Mouse (Mus musculus) CH12.LX (cell line): ENCODE data around the gene Pfdn6. TPM values are rescaled to one million over a fixed set of nuclear protein-coding genes. Genes with fewer than 3 reads are reported as not detected.
"Not testable (repeated sequence)": the region's sequence is repeated elsewhere in the genome, so short reads cannot be mapped to it uniquely, and the experiment has no call there.

Experiments
- DNase-seq: peaks from one replicate; pipeline ENCODE4 v3.0.0-alpha.2; 2013; ENCODE audit errors: extremely low read depth
- H3K27ac ChIP-seq: 2 replicates; pipeline ENCODE4 v1.5.1; 2012; ENCODE audit warnings: low read depth, mild to moderate bottlenecking, control low read depth, moderate library complexity; ENCODE audit not compliant: insufficient read depth
- H3K27me3 ChIP-seq: replicated peaks from 2 replicates; pipeline ENCODE3; 2012; ENCODE audit warnings: inconsistent platforms
- H3K36me3 ChIP-seq, 2 experiments: replicated peaks in 1 of 2; 2 replicates each; pipeline versions ENCODE3 to v1.6.1; 2012; ENCODE audit warnings: inconsistent platforms in 1 of 2, low read length in 1 of 2, mild to moderate bottlenecking in 1 of 2, mixed read lengths in 1 of 2, moderate library complexity in 1 of 2; ENCODE audit not compliant: control insufficient read depth in 1 of 2, insufficient read depth in 1 of 2
- H3K4me1 ChIP-seq, 2 experiments: 2 replicates each; pipeline ENCODE4 v1.6.1; 2012; ENCODE audit warnings: inconsistent platforms in 1 of 2, moderate library complexity in 1 of 2; ENCODE audit not compliant: insufficient read depth in 2 of 2, control insufficient read depth in 1 of 2
- H3K4me2 ChIP-seq: 2 replicates; pipeline ENCODE4 v1.6.1; 2012; ENCODE audit warnings: low read depth, mild to moderate bottlenecking, control low read depth; ENCODE audit not compliant: poor library complexity, insufficient read depth, severe bottlenecking
- H3K4me3 ChIP-seq, 3 experiments: fragments of 150-350 bp in 1 of 3; sonication (generic) in 1 of 3; replicated peaks in 1 of 3; 2 replicates each; pipeline versions ENCODE3 to v1.5.1; 2011 to 2012; ENCODE audit warnings: low read depth in 2 of 3, low read length in 2 of 3, mild to moderate bottlenecking in 2 of 3, moderate library complexity in 2 of 3, control low read depth in 1 of 3, improper control_type of control experiment in 1 of 3, inconsistent platforms in 1 of 3, mixed read lengths in 1 of 3; ENCODE audit not compliant: poor library complexity in 1 of 3
- H3K79me2 ChIP-seq: replicated peaks from 2 replicates; pipeline ENCODE4 v1.6.1; 2012; ENCODE audit warnings: mild to moderate bottlenecking, moderate library complexity; ENCODE audit not compliant: control insufficient read depth, poor library complexity, insufficient read depth, severe bottlenecking; ENCODE audit errors: extremely low read depth
- H3K9ac ChIP-seq: 2 replicates; pipeline ENCODE4 v1.6.1; 2012; ENCODE audit warnings: low read depth, mild to moderate bottlenecking, control low read depth, moderate library complexity; ENCODE audit not compliant: insufficient read depth
- H3K9me3 ChIP-seq: replicated peaks from 2 replicates; pipeline ENCODE3; 2012; ENCODE audit warnings: low read length, inconsistent platforms, mixed read lengths
- BHLHE40 ChIP-seq: IDR thresholded peaks from 2 replicates; pipeline ENCODE4 v1.6.1; 2011; ENCODE audit warnings: mild to moderate bottlenecking, low read depth, low read length, improper control_type of control experiment
- CHD2 ChIP-seq: IDR thresholded peaks from 2 replicates; pipeline ENCODE4 v1.6.1; 2011; ENCODE audit warnings: low read length, improper control_type of control experiment
- E2F4 ChIP-seq: IDR thresholded peaks from 2 replicates; pipeline ENCODE4 v1.6.1; 2011; ENCODE audit warnings: low read depth, low read length, improper control_type of control experiment; ENCODE audit not compliant: insufficient replicate concordance
- GABPA ChIP-seq: IDR thresholded peaks from 2 replicates; pipeline ENCODE4 v1.6.1; 2012; ENCODE audit warnings: low read depth, low read length, improper control_type of control experiment, inconsistent platforms; ENCODE audit not compliant: insufficient replicate concordance
- JUND ChIP-seq: conservative IDR thresholded peaks from 2 replicates; pipeline ENCODE4 v1.6.1; 2011; ENCODE audit warnings: low read depth, low read length, improper control_type of control experiment
- MXI1 ChIP-seq: IDR thresholded peaks from 2 replicates; pipeline ENCODE4 v1.6.1; 2011; ENCODE audit warnings: mild to moderate bottlenecking, low read depth, low read length, improper control_type of control experiment
- PAX5 ChIP-seq: IDR thresholded peaks from 2 replicates; pipeline ENCODE4 v1.6.1; 2012; ENCODE audit warnings: low read length, inconsistent platforms, mixed read lengths
- POLR2A ChIP-seq: IDR thresholded peaks from 2 replicates; pipeline ENCODE4 v1.6.1; 2011; ENCODE audit warnings: low read depth, mild to moderate bottlenecking, improper control_type of control experiment, low read length
- POLR2AphosphoS2 ChIP-seq: IDR thresholded peaks from 2 replicates; pipeline ENCODE4 v1.6.1; 2011; ENCODE audit warnings: low read depth, low read length, improper control_type of control experiment
- SMC3 ChIP-seq: IDR thresholded peaks from 2 replicates; pipeline ENCODE4 v1.6.1; 2011; ENCODE audit warnings: low read depth, low read length, improper control_type of control experiment
- ZMIZ1 ChIP-seq: IDR thresholded peaks from 2 replicates; pipeline ENCODE4 v1.6.1; 2012; ENCODE audit warnings: low read depth, mild to moderate bottlenecking, inconsistent platforms, low read length, improper control_type of control experiment
- dilution Hi-C: fragments of 300-500 bp; cut with MboI; formaldehyde crosslinking; loops from 2 replicates; pipeline ENCODE4 v1.14.3; 2020; ENCODE audit warnings: low sequenced_read_pairs; ENCODE audit not compliant: extremely low pct_unique_long_range_greater_than_20kb, extremely low pct_ligation_motif_present
- in situ Hi-C: fragments of 300-500 bp; cut with MboI; formaldehyde crosslinking; loops from 3 replicates; pipeline ENCODE4 v1.14.3; 2019; ENCODE audit warnings: low sequenced_read_pairs, low pct_ligation_motif_present, low pct_unique_long_range_greater_than_20kb, mixed read lengths
- polyA plus RNA-seq: library from polyadenylated mRNA; unstranded; fragments of >175 nt; gene quantifications from 2 replicates; pipeline ENCODE4 v1.2.1, GENCODE M21; 2012; ENCODE audit warnings: low read depth; ENCODE audit not compliant: insufficient read length
- total RNA-seq, 2 experiments: library from RNA; depleted of rRNA; stranded (reverse); fragments of 300-350 nt in 1 of 2; fragments of >200 nt in 1 of 2; gene quantifications; 2 replicates each; pipeline ENCODE4 v1.2.3; 2012 to 2014

Gene Pfdn6
- total and polyA plus RNA-seq, 3 experiments, result 92.3 to 140 (median 109) TPM

DNA sequence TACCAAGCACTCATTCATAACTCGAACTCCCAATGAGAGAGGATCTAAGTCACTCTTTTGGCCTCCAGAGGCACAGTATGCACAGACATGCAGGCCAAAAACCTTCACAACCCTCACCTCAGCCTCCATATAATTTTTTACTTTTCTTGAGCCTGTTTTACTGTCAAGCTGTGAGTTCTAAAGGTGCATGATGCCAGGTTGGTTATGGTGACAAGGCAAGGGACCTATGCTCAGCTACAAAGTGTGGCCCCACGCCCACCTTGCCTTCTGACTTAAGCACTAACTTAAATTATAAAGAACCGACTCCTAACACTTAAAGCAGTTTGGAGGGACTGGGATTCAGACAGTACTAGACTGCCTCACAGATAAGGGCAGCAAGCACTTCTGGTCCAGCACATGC is 13.2 kb upstream of the Pfdn6 start:
- in situ Hi-C loops, result no loop called here
- DNase-seq, result no peak
- Histone ChIP-seq H3K9ac (peak overlapping the region; percentile 37; the same call in 1 of the 2 replicates), H3K27ac (no peak overlapping the region), H3K4me1 (peaks cover 10 to 34% of the 10 kb centered on the region in 2 experiments), H3K4me3 (peak overlapping the region; percentile 13 to 91 (median 22)), H3K4me2 (peak overlapping the region; percentile 52; the same call in 1 of the 2 replicates), H3K36me3 (peaks cover 56 to 67% of the 10 kb centered on the region in 2 experiments), H3K9me3 (no peaks in the 10 kb centered on the region), H3K27me3 (no peaks in the 10 kb centered on the region), H3K79me2 (peaks cover 29% of the 10 kb centered on the region)
- dilution Hi-C loops, result no loop called here
- peak; percentile 31; the same call in 1 of the 2 replicates for TF ChIP-seq POLR2AphosphoS2
- TF ChIP-seq MXI1, result no peak

DNA sequence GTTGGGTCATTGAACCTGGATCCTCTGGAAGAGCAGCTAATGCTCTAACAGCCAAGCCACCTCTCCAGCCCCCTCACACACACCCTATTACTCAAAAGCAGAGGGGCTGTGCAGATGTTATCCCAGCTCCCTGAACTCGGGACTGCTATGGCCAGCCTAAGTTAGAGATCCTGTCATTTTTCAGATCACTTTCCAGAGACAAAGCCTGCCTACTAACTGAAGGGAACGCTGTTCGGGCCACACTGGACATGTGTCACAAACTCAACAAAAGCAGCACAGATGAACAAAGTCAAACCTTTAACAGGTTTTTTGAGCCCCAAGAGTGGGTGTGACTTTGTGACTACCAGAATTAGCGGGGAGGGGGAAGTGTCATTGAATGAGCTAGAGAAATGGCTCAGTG is 12.7 kb upstream of the Pfdn6 start:
- no peak for TF ChIP-seq ZMIZ1
- peak; percentile 18 for TF ChIP-seq POLR2A
- no peak for TF ChIP-seq SMC3
- no peak for TF ChIP-seq PAX5
- no peak for TF ChIP-seq GABPA
- no peak for TF ChIP-seq E2F4
- no peak for TF ChIP-seq BHLHE40
- TF ChIP-seq POLR2AphosphoS2, result peak; percentile 47; the same call in 1 of the 2 replicates
- no peak for TF ChIP-seq CHD2
- TF ChIP-seq JUND, result no peak
- H3K9ac ChIP-seq, result peak overlapping the region; percentile 37; the same call in 1 of the 2 replicates
- dilution Hi-C loops, result no loop called here
- H3K36me3 ChIP-seq, result peaks cover 59 to 67% of the 10 kb centered on the region in 2 experiments
- no peak for DNase-seq
- peak overlapping the region in 1 of 3 experiments; percentile 91 for H3K4me3 ChIP-seq
- H3K4me2 ChIP-seq, result peak overlapping the region; percentile 50; the same call in 1 of the 2 replicates
- in situ Hi-C loops, result no loop called here
- no peak overlapping the region for H3K27ac ChIP-seq
- H3K27me3 ChIP-seq, result no peaks in the 10 kb centered on the region
- peaks cover 8 to 30% of the 10 kb centered on the region in 2 experiments for H3K4me1 ChIP-seq
- no peaks in the 10 kb centered on the region for H3K9me3 ChIP-seq
- peaks cover 29% of the 10 kb centered on the region for H3K79me2 ChIP-seq

GRCm38 (mm10) chr17:33952015-33952414 is 11.9 kb upstream of the Pfdn6 start:
- in situ Hi-C loops, dilution Hi-C loops, H3K27ac ChIP-seq, DNase-seq, H3K9ac ChIP-seq, H3K9me3 ChIP-seq, H3K27me3 ChIP-seq: not testable (repeated sequence)
- H3K36me3 ChIP-seq, result peaks cover 59 to 74% of the 10 kb centered on the region in 2 experiments
- H3K4me2 ChIP-seq, result peak overlapping the region; percentile 59
- H3K4me1 ChIP-seq, result peaks cover 4 to 23% of the 10 kb centered on the region in 2 experiments; a peak in 2 of 4 replicates
- H3K79me2 ChIP-seq, result peaks cover 29% of the 10 kb centered on the region
- H3K4me3 ChIP-seq, result peak overlapping the region in 1 of 3 experiments; percentile 53
